Mouse (Mus musculus) liver, embryonic 13.5 days (tissue): ENCODE data around the gene Ostm1. TPM values are rescaled to one million over a fixed set of nuclear protein-coding genes. Genes with fewer than 3 reads are reported as not detected.

ENCODE experiments used
- ATAC-seq: fragments of 200-750 bp; cut with Nextera tagmentation; 2 replicates; pipeline ENCODE4 v1.8.0; 2017; ENCODE audit warnings: low read depth, mild to moderate bottlenecking, moderate number of reproducible peaks, moderate library complexity
- DNase-seq: peaks from one replicate; pipeline ENCODE4 v3.0.0; 2022
- H3K27ac ChIP-seq: fragments of 300-500 bp; sonication (generic); 2 replicates; pipeline ENCODE4 v1.5.1; 2015; ENCODE audit warnings: moderate library complexity, mild to moderate bottlenecking, inconsistent platforms
- H3K27me3 ChIP-seq: fragments of 300-500 bp; sonication (generic); 2 replicates; pipeline ENCODE4 v1.6.1; 2015; ENCODE audit warnings: mild to moderate bottlenecking, inconsistent platforms
- H3K36me3 ChIP-seq: fragments of 300-500 bp; sonication (generic); 2 replicates; pipeline ENCODE4 v1.6.1; 2015; ENCODE audit warnings: mild to moderate bottlenecking, inconsistent platforms
- H3K4me1 ChIP-seq: fragments of 300-500 bp; sonication (generic); replicated peaks from 2 replicates; pipeline ENCODE4 v1.6.1; 2015; ENCODE audit warnings: inconsistent platforms
- H3K4me2 ChIP-seq: fragments of 300-500 bp; sonication (generic); 2 replicates; pipeline ENCODE4 v1.6.1; 2015; ENCODE audit warnings: inconsistent platforms, mild to moderate bottlenecking, moderate library complexity
- H3K4me3 ChIP-seq: fragments of 300-500 bp; sonication (generic); replicated peaks from 2 replicates; pipeline ENCODE4 v1.5.1; 2015; ENCODE audit warnings: mild to moderate bottlenecking, inconsistent platforms
- H3K9ac ChIP-seq: fragments of 300-500 bp; sonication (generic); 2 replicates; pipeline ENCODE4 v1.6.1; 2015; ENCODE audit warnings: mild to moderate bottlenecking, inconsistent platforms
- H3K9me3 ChIP-seq: fragments of 300-500 bp; sonication (generic); replicated peaks from 2 replicates; pipeline ENCODE4 v1.6.1; 2016; ENCODE audit warnings: inconsistent platforms
- WGBS: fragments of 180-500 bp; shearing (Covaris S2); methylation state at CpG from one replicate; pipeline ENCODE4 v1.1.7; 2015; ENCODE audit not compliant: insufficient replicate concordance; 5-methylcytosine and 5-hydroxymethylcytosine counted together
- polyA plus RNA-seq: library from polyadenylated mRNA; unstranded; fragments of >200 nt; fragmentation: Nextera tagmentation; extraction: Ambion mirVana; gene quantifications from 2 replicates; pipeline ENCODE4 v1.2.1, GENCODE M21; 2015

Ostm1 gene
- polyA plus RNA-seq, 1 experiment from 2014 or later, result 15.6 TPM

DNA sequence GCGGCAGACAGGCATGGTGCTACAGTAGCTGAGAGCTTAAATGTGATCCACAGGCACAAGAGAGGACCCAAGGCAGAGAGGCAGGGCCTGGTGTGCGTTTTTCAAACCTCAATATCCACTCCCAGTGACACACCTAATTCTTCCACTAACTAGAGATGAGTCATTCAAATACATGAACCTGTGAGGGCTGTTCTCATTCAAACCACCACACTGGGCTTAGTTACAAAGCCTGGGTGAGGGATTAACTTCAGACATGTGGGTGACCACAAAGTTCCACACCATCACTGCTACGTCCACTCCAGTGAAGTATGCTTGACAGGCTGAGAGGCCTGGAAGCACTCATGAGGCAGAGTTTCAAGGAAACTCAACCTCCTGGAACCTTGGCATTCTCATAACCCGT is 86.3 kb downstream of the Ostm1 start:
- WGBS, result 68% methylated on average over 4 of the region's 4 CpGs
- ATAC-seq (no peak), DNase-seq (no peak)
- H3K9me3 ChIP-seq, result no peaks in the 10 kb centered on the region
- no peak overlapping the region for H3K27ac ChIP-seq
- H3K36me3 ChIP-seq, result no peaks in the 10 kb centered on the region
- no peaks in the 10 kb centered on the region for H3K27me3 ChIP-seq
- H3K4me1 ChIP-seq, result no peaks in the 10 kb centered on the region
- no peak overlapping the region for H3K9ac ChIP-seq
- no peak overlapping the region for H3K4me2 ChIP-seq
- no peak overlapping the region for H3K4me3 ChIP-seq

DNA sequence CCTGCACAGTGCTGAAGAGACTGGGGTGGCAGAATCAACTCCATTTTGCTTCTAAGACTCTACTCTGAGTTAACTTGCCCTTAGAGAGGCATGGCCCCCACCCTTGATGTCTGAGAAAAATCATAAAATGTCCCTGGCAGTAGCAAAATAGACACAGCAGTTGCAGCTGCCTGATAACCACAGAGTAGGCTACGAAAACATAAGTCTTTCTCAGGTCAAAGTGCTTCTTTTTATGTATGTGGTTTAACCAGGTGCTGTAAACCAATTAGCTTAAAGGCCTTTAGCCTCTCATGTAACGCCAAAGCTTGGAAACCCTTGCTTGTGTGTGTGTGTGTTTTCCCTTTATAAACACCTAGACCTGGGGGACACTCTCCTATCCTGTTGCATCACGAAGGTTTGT is 89.2 kb downstream of the Ostm1 start:
- Histone ChIP-seq H3K4me3 (no peak overlapping the region), H3K27ac (no peak overlapping the region), H3K36me3 (no peaks in the 10 kb centered on the region), H3K9ac (no peak overlapping the region), H3K27me3 (no peaks in the 10 kb centered on the region), H3K4me1 (no peaks in the 10 kb centered on the region), H3K9me3 (no peaks in the 10 kb centered on the region), H3K4me2 (no peak overlapping the region)
- DNase-seq, result no peak
- WGBS, result 43% methylated on average over 3 of the region's 3 CpGs
- ATAC-seq, result no peak

DNA sequence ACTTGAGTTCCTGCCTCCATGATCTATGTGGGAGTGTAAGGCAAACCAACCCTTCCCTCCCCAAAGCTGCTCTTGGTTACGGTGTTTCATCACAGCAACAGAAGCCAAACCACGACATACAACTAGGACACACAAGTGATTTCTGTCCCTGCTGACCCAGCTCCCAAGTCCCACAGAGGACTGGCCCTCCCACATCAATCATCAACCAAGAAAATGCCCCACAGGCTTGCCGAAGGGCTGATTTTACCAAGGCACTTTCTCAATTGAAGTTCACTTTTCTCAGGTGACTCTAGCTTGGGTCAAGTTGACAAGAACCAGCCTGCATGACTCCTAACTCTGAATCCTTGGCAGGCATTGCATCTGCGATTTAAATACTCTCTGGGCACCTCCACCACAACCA is 91.9 kb downstream of the Ostm1 start:
- Histone ChIP-seq H3K4me2 (no peak overlapping the region), H3K27ac (no peak overlapping the region), H3K27me3 (no peaks in the 10 kb centered on the region), H3K4me3 (no peak overlapping the region), H3K36me3 (no peaks in the 10 kb centered on the region), H3K9me3 (no peaks in the 10 kb centered on the region), H3K4me1 (peaks cover 18% of the 10 kb centered on the region), H3K9ac (no peak overlapping the region)
- no peak for ATAC-seq
- DNase-seq, result no peak
- 71% methylated on average over 4 of the region's 4 CpGs for WGBS

DNA sequence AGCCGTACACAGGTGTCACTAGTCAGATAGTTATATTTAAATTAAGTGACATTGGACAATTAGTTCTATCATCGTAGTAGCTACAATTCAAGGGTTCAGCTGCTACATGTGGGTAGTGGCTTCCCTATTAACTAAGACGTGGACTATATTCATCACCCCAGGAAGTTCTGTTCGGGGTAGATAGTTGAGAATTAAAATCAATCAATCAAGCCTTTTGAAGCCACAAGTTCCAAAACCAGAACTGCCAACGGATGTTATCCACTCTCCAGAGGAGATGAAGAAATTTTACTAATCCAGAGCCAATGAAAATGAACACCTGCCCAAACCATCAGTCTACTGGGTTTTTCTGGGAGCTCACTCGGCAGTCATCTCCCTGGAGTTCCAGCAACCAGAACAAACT is 94.7 kb downstream of the Ostm1 start:
- no peak for ATAC-seq
- H3K36me3 ChIP-seq, result peaks cover 11% of the 10 kb centered on the region; the same call in 1 of the 2 replicates
- H3K4me2 ChIP-seq, result peak overlapping the region; percentile 91
- H3K4me1 ChIP-seq, result peaks cover 21% of the 10 kb centered on the region
- H3K27me3 ChIP-seq, result no peaks in the 10 kb centered on the region
- H3K9me3 ChIP-seq, result no peaks in the 10 kb centered on the region
- H3K4me3 ChIP-seq, result peak overlapping the region; percentile 94
- H3K9ac ChIP-seq, result peak overlapping the region; percentile 92
- WGBS, result 25% methylated on average over 6 of the region's 6 CpGs
- no peak for DNase-seq
- no peak overlapping the region for H3K27ac ChIP-seq

DNA sequence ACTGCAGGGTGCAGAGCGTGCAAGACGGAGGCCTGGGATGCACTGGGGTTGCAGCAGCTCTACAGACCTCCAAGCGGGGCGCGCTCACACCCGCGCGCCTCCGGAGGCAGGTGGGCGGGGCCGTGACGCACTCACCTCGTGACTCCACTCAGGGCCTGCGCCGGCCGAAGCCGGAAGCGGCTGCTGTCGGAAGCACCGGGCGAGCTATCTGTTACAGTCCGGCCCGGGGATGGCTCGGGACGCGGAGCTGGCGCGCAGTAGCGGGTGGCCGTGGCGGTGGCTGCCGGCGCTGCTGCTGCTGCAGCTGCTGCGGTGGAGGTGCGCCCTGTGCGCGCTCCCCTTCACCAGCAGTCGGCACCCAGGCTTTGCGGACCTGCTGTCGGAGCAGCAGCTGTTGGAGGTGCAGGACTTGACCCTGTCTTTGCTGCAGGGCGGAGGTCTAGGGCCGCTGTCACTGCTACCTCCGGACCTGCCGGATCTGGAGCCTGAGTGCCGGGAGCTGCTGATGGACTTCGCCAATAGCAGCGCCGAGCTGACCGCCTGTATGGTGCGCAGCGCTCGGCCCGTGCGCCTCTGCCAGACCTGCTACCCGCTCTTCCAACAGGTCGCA is 95.2 kb downstream of the Ostm1 start:
- DNase-seq (peak; percentile 90), ATAC-seq (peak; percentile 96)
- Histone ChIP-seq H3K36me3 (peaks cover 15% of the 10 kb centered on the region), H3K4me3 (peak overlapping the region; percentile 94), H3K9ac (peak overlapping the region; percentile 92), H3K4me2 (peak overlapping the region; percentile 91), H3K4me1 (peaks cover 21% of the 10 kb centered on the region), H3K9me3 (no peaks in the 10 kb centered on the region), H3K27ac (peak overlapping the region; percentile 92), H3K27me3 (no peaks in the 10 kb centered on the region)
- WGBS, result under 1% methylated on average over 55 of the region's 56 CpGs

DNA sequence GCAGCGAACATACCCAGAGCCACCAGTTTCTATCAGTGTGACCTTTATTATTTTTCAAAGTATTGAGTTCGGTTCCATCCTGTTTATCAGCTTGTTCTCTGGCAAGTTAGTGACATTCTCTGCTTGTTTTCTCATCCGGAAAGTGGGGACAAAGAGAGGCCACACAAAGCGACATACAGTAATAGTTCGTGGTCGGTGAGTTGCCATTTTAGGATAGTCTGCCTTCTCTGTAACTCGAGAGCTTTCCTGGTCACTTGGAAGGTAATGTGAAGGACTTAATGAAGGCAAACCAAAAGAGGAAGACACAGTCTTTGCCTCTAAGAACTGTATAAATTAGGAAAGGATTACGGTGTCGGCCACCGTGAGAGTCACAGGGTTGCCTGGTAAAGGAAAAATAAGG is 96.0 kb downstream of the Ostm1 start:
- H3K27me3 ChIP-seq, result no peaks in the 10 kb centered on the region
- ATAC-seq, result no peak
- peak overlapping the region; percentile 92 for H3K27ac ChIP-seq
- 4% methylated on average over 10 of the region's 10 CpGs for WGBS
- peaks cover 22% of the 10 kb centered on the region for H3K36me3 ChIP-seq
- DNase-seq, result peak; percentile 22
- peak overlapping the region; percentile 92 for H3K9ac ChIP-seq
- H3K9me3 ChIP-seq, result no peaks in the 10 kb centered on the region
- H3K4me1 ChIP-seq, result peaks cover 21% of the 10 kb centered on the region
- peak overlapping the region; percentile 91 for H3K4me2 ChIP-seq
- peak overlapping the region; percentile 94 for H3K4me3 ChIP-seq

DNA sequence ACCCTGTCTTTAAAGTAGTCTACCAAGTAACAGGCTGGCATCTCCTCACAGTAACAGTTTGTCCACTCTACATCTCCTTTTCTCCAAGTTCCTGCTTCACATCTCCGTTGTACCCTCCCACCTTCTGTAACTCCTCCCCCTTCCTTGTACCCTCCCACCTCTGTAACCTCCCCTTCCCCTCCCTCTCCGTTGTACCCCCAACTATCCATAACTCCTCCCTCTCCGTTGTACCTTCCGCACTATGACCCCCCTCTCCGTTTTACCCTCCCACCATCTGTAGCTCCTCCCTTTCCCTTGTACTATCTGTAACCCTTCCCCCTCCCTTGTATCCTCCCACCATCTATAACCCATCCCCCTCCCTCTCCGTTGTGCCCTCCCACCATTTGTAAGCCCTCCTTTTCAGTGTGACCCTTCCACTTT is 97.0 kb downstream of the Ostm1 start:
- ATAC-seq, result peak; percentile 35

DNA sequence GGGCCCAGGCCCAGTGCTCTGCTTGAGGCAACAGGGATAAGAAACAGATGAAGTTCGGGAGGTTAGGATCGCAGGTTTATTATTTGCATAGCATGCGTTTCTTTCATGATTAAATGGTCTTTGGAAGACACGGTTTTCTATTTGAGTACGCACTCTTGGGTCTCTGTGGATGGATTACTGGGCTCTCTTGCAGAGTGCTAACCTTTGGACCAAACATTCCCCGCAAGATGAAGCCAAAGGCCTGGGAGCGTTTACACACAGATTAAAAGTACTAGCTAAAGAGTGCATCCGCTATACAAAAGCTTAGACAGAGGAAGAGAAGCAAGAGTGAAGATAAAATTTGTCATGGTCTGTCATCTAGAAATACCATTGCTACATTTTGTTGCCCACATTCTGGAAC is 98.8 kb downstream of the Ostm1 start:
- DNase-seq (no peak), ATAC-seq (no peak)
- Histone ChIP-seq H3K9ac (no peak overlapping the region), H3K27ac (no peak overlapping the region; the same call in 1 of the 2 replicates), H3K4me1 (peaks cover 24% of the 10 kb centered on the region), H3K27me3 (no peaks in the 10 kb centered on the region), H3K9me3 (no peaks in the 10 kb centered on the region), H3K36me3 (peaks cover 22% of the 10 kb centered on the region), H3K4me3 (no peak overlapping the region), H3K4me2 (no peak overlapping the region)
- 80% methylated on average over 8 of the region's 8 CpGs for WGBS

More for the DNA sequence above, 97.0 kb downstream of the Ostm1 start:
- no peak for DNase-seq
- H3K27me3 ChIP-seq, result no peaks in the 10 kb centered on the region
- peak overlapping the region; percentile 94 for H3K4me3 ChIP-seq
- peaks cover 21% of the 10 kb centered on the region for H3K4me1 ChIP-seq
- H3K9me3 ChIP-seq, result no peaks in the 10 kb centered on the region
- H3K27ac ChIP-seq, result no peak overlapping the region
- peaks cover 22% of the 10 kb centered on the region for H3K36me3 ChIP-seq
- peak overlapping the region; percentile 91 for H3K4me2 ChIP-seq
- H3K9ac ChIP-seq, result peak overlapping the region; percentile 92
- 7% methylated on average over 6 of the region's 6 CpGs for WGBS

DNA sequence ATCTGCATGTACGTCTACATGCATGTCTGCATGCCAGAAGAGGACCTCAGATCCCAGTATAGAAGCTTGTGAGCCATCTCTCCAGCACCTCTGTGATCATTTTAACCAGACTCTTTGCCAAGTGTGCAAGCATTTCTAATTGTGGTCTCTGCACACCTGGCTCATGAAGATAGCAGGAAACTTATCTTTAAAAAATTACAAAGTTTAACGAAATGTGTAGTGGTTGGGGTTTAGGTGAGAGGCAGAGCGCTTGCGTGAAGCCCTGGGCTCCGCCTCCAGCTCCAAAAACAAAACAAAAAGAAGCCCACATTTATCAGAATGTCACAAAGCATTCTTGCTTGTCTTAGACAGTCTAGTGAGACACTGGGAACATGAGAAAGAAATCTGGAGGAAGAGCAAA is 104.3 kb downstream of the Ostm1 start:
- H3K27ac ChIP-seq, result no peak overlapping the region
- DNase-seq (no peak), ATAC-seq (no peak)
- H3K4me2 ChIP-seq, result no peak overlapping the region
- peaks cover 15% of the 10 kb centered on the region for H3K36me3 ChIP-seq
- H3K4me1 ChIP-seq, result peaks cover 10% of the 10 kb centered on the region
- H3K9me3 ChIP-seq, result no peaks in the 10 kb centered on the region
- no peaks in the 10 kb centered on the region for H3K27me3 ChIP-seq
- H3K4me3 ChIP-seq, result no peak overlapping the region
- WGBS, result 45% methylated on average over 5 of the region's 5 CpGs
- no peak overlapping the region for H3K9ac ChIP-seq

DNA sequence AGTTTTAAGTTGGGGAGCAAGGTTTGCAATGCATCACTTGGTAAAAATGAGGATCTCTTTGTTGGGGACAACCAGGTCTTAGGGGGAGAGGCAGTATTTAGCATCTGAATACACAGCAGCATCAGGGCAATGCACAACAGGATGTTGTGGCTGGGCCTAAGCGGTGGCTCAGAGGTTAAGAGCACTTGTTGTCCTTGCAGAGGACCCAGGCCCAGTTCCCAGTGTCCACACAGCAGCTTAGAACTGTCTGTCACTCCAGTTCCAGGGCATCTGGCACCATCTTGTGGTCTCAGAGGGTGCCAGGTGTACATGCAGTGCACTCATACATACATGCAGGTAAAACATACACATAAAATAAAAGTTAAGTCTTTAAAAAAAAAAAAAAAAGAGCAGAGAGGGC is 106.1 kb downstream of the Ostm1 start:
- Histone ChIP-seq H3K9ac (no peak overlapping the region), H3K9me3 (no peaks in the 10 kb centered on the region), H3K27me3 (no peaks in the 10 kb centered on the region), H3K36me3 (peaks cover 5% of the 10 kb centered on the region; the same call in 1 of the 2 replicates), H3K4me3 (no peak overlapping the region), H3K4me2 (no peak overlapping the region), H3K27ac (no peak overlapping the region), H3K4me1 (peaks cover 10% of the 10 kb centered on the region)
- DNase-seq (no peak), ATAC-seq (no peak)
- 66% methylated on average over 1 of the region's 1 CpGs for WGBS

DNA sequence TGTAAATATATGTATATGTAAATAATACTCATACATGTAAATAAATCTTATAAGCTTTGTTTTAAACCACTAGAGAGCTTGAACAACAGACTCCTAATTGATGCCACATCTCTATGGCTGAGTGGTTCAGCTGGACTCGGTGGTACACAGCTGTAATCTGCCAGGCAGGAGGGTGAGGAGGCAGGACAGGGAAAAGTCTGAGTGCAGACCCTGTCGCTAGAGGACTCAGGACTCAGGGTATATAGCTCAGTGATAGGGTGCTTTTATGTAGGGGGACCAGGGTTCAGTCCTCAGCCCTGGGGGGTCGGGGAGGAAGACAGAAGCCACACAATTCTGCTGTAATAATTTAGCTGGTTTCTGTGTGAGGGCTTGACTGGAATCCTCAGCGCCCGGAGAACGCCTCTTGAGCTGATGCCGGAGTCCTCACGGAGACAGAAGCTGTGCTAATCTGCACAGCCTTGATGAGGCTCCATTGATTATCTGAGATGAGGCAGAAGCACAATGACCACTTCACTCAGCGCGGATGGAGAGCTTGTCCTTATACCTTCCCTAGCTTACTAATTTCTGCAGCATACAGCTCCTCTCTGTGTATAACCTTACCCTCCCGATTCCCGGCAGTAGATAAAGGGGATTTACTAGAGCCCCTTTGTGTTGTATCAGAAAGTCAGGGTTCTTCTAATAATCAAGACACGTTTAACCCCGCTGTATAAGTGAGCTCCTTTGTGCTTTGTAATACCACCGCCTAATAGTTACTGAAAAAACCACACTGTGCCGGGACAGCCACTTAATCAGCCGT is 106.8 kb downstream of the Ostm1 start:
- WGBS, result 81% methylated on average over 17 of the region's 17 CpGs
- ATAC-seq, result no peak
- no peak for DNase-seq

More for the DNA sequence above, 106.8 kb downstream of the Ostm1 start:
- no peak overlapping the region for H3K4me3 ChIP-seq
- H3K4me2 ChIP-seq, result no peak overlapping the region
- H3K4me1 ChIP-seq, result peaks cover 10% of the 10 kb centered on the region
- no peak overlapping the region for H3K27ac ChIP-seq
- H3K9ac ChIP-seq, result no peak overlapping the region
- H3K27me3 ChIP-seq, result no peaks in the 10 kb centered on the region
- no peaks in the 10 kb centered on the region for H3K9me3 ChIP-seq
- peaks cover 5% of the 10 kb centered on the region; the same call in 1 of the 2 replicates for H3K36me3 ChIP-seq
